In genomic region chr7:57158211-57158610, GRCm38 (mm10) we compare ENCODE assay signal across 16 mouse cellular contexts.
DNase-seq lines count a peak whose midpoint lies in the region; ATAC-seq lines count a peak whose summit lies in the region.
"Had no signal": no experiment of that assay in that cellular context is flagged by ENCODE, and none has a peak within 500 bp of the region (broad histone marks: within the 10 kb centered on the region; RNA-seq: fewer than 3 reads in every experiment).

No protein-coding gene starts in this region.

- 81% methylated on average over 3 of the region's 3 CpGs for WGBS in kidney, embryonic 15.5 days

- no peak overlapping the region for H3K9ac ChIP-seq in kidney, embryonic 15.5 days
- H3K9ac ChIP-seq: limb, embryonic 15.5 days; lung, embryonic 14.5 days; neural tube, embryonic 13.5 days had no signal

- no peak overlapping the region for H3K27ac ChIP-seq in kidney, embryonic 15.5 days
- H3K27ac ChIP-seq: limb, embryonic 15.5 days; neural tube, embryonic 13.5 days; stomach, postnatal 0 days had no signal

- H3K36me3 ChIP-seq in kidney, embryonic 15.5 days: no peaks in the 10 kb centered on the region
- H3K36me3 ChIP-seq: limb, embryonic 15.5 days; neural tube, embryonic 13.5 days had no signal

- H3K4me3 ChIP-seq in kidney, embryonic 15.5 days (replicated peaks): no peak overlapping the region
- H3K4me3 ChIP-seq: limb, embryonic 15.5 days; neural tube, embryonic 13.5 days had no signal

- no peak overlapping the region for H3K4me2 ChIP-seq in kidney, embryonic 15.5 days
- H3K4me2 ChIP-seq: limb, embryonic 15.5 days; lung, embryonic 14.5 days; neural tube, embryonic 13.5 days had no signal

- no peak for ATAC-seq in kidney, embryonic 15.5 days (replicated peaks; ENCODE audit: low FRiP score)
- ATAC-seq: forebrain, embryonic 14.5 days had no signal

- H3K9me3 ChIP-seq in kidney, embryonic 15.5 days (replicated peaks): no peaks in the 10 kb centered on the region
- H3K9me3 ChIP-seq: limb, embryonic 15.5 days; neural tube, embryonic 13.5 days had no signal

- no peaks in the 10 kb centered on the region for H3K27me3 ChIP-seq in kidney, embryonic 15.5 days
- H3K27me3 ChIP-seq: limb, embryonic 15.5 days; neural tube, embryonic 13.5 days had no signal

- peak; percentile 7 to 12 for DNase-seq in cerebellum, postnatal 10 days
- no peak for DNase-seq in cerebellum, adult 9-10 months
- DNase-seq in kidney, postnatal 4 days: peak; percentile 6 to 9
- DNase-seq in adrenal gland, adult 8-10 months: peak; percentile 62
- peak; percentile 9 for DNase-seq in gastrocnemius, postnatal 25 days
- no peak for DNase-seq in cerebellum, adult 11-12 months
- no peak for DNase-seq in frontal cortex, postnatal 14 days (ENCODE audit: low spot score in 2 of 2)
- DNase-seq: cerebellum, adult 2 months; kidney, adult 9 months; lung, embryonic 14.5 days; thymus, postnatal 36 days had no signal

- 0 out of 2 replicates have a peak, but pooled peaks cover 7% of the 10 kb centered on the region for H3K4me1 ChIP-seq in kidney, embryonic 15.5 days
- H3K4me1 ChIP-seq: limb, embryonic 15.5 days; neural tube, embryonic 13.5 days had no signal

Comparison
In these comparisons a context has a peak if more than half of its experiments do, and no peak if none do; other contexts are left out.
1. DNase-seq: peak in cerebellum, postnatal 10 days (2 of 2), kidney, postnatal 4 days (2 of 2), adrenal gland, adult 8-10 months (single experiment) and gastrocnemius, postnatal 25 days (single experiment); none in cerebellum, adult 9-10 months (single experiment), cerebellum, adult 11-12 months (single experiment) and frontal cortex, postnatal 14 days (0 of 2).